Mouse (Mus musculus) liver, postnatal 0 days (tissue): ENCODE results near the gene Htra1. TPM values are rescaled to one million over a fixed set of nuclear protein-coding genes. Genes with fewer than 3 reads are reported as not detected.

ENCODE experiments used
- ATAC-seq: fragments of 200-750 bp; cut with Nextera tagmentation; 2 replicates; pipeline ENCODE4 v1.8.0; 2017; ENCODE audit warnings: mild to moderate bottlenecking, moderate library complexity
- DNase-seq: peaks from one replicate; pipeline ENCODE4 v3.0.0-alpha.2; 2016
- H3K27ac ChIP-seq: fragments of 300-500 bp; sonication (generic); 2 replicates; pipeline ENCODE4 v1.5.1; 2014; ENCODE audit warnings: antibody characterized with exemption, moderate library complexity, mild to moderate bottlenecking, low read depth
- H3K27me3 ChIP-seq: fragments of 300-500 bp; sonication (generic); 2 replicates; pipeline ENCODE4 v1.6.1; 2014; ENCODE audit warnings: low read length, control low read depth, mixed read lengths; ENCODE audit not compliant: insufficient read depth
- H3K36me3 ChIP-seq: fragments of 300-500 bp; sonication (generic); replicated peaks from 2 replicates; pipeline ENCODE4 v1.6.1; 2014; ENCODE audit warnings: mild to moderate bottlenecking, control low read depth, low read length, moderate library complexity, mixed read lengths; ENCODE audit not compliant: insufficient read depth
- H3K4me1 ChIP-seq: fragments of 300-500 bp; sonication (generic); 2 replicates; pipeline ENCODE4 v1.6.1; 2014; ENCODE audit warnings: antibody characterized with exemption, mild to moderate bottlenecking, control low read depth; ENCODE audit not compliant: insufficient read depth
- H3K4me2 ChIP-seq: fragments of 300-500 bp; sonication (generic); 2 replicates; pipeline ENCODE4 v1.6.1; 2014; ENCODE audit warnings: low read depth, mild to moderate bottlenecking, low read length, moderate library complexity, mixed read lengths
- H3K4me3 ChIP-seq: fragments of 300-500 bp; sonication (generic); 2 replicates; pipeline ENCODE4 v1.5.1; 2014; ENCODE audit warnings: low read depth, low read length
- H3K9ac ChIP-seq: fragments of 300-500 bp; sonication (generic); replicated peaks from 2 replicates; pipeline ENCODE4 v1.6.1; 2014; ENCODE audit warnings: mild to moderate bottlenecking, moderate library complexity
- H3K9me3 ChIP-seq: fragments of 300-500 bp; sonication (generic); 2 replicates; pipeline ENCODE4 v1.6.1; 2016; ENCODE audit warnings: mild to moderate bottlenecking, control low read depth, low read length, mixed read lengths
- CTCF ChIP-seq: sonication (generic); IDR thresholded peaks from 2 replicates; pipeline ENCODE4 v1.5.1; 2016; ENCODE audit warnings: antibody characterized with exemption, low read depth
- EP300 ChIP-seq: IDR thresholded peaks from 2 replicates; pipeline ENCODE4 v1.6.1; 2016; ENCODE audit warnings: antibody characterized with exemption, low read depth, mild to moderate bottlenecking
- WGBS: fragments of 180-500 bp; shearing (Covaris S2); extraction: QIAGEN DNeasy Blood & Tissue Kit; methylation state at CpG from one replicate; pipeline ENCODE4 v1.1.7; 2014; ENCODE audit not compliant: insufficient replicate concordance; 5-methylcytosine and 5-hydroxymethylcytosine counted together
- polyA plus RNA-seq: library from polyadenylated mRNA; unstranded; fragments of >200 nt; fragmentation: Nextera tagmentation; extraction: Ambion mirVana; gene quantifications from 2 replicates; pipeline ENCODE4 v1.2.1, GENCODE M21; 2015

The Htra1 gene
- polyA plus RNA-seq, 1 experiment from 2014 or later = 0.61 TPM

- WGBS = 39% methylated on average over 16 of the region's 16 CpGs
- Histone ChIP-seq H3K27ac (peak overlapping the region; percentile 24; the same call in 1 of the 2 replicates), H3K36me3 (peaks cover 16% of the 10 kb centered on the region), H3K4me1 (no peaks in the 10 kb centered on the region), H3K27me3 (no peaks in the 10 kb centered on the region), H3K4me3 (peak overlapping the region; percentile 29), H3K9ac (no peak overlapping the region), H3K4me2 (peak overlapping the region; percentile 44), H3K9me3 (no peaks in the 10 kb centered on the region)
- ATAC-seq (peak; percentile 41), DNase-seq (peak; percentile 33)
- no peak for TF ChIP-seq CTCF
- TF ChIP-seq EP300 = no peak
Measured at GRCm38 (mm10) chr7:130903505-130904074, 32.3 kb upstream of the Htra1 start.

- H3K27ac ChIP-seq = no peak overlapping the region
- 77% methylated on average over 13 of the region's 13 CpGs for WGBS
- no peak for DNase-seq
Measured at GRCm38 (mm10) chr7:130904571-130905365, 31.1 kb upstream of the Htra1 start.

GRCm38 (mm10) chr7:130910841-130911240, 25.1 kb upstream of the Htra1 start:
- no peaks in the 10 kb centered on the region for H3K27me3 ChIP-seq
- DNase-seq = no peak
- TF ChIP-seq EP300 (no peak), CTCF (no peak)

More at GRCm38 (mm10) chr7:130904571-130905365, 31.1 kb upstream of the Htra1 start:
- TF ChIP-seq EP300 (no peak), CTCF (no peak)
- no peak overlapping the region for H3K4me3 ChIP-seq
- no peaks in the 10 kb centered on the region for H3K4me1 ChIP-seq
- H3K36me3 ChIP-seq = peaks cover 13% of the 10 kb centered on the region
- ATAC-seq = peak; percentile 55
- no peak overlapping the region for H3K9ac ChIP-seq
- H3K27me3 ChIP-seq = no peaks in the 10 kb centered on the region
- no peak overlapping the region for H3K4me2 ChIP-seq
- H3K9me3 ChIP-seq = no peaks in the 10 kb centered on the region

GRCm38 (mm10) chr7:130914693-130915363, 21.1 kb upstream of the Htra1 start:
- ATAC-seq (no peak), DNase-seq (no peak)
- Histone ChIP-seq H3K4me2 (no peak overlapping the region), H3K36me3 (peaks cover 3% of the 10 kb centered on the region; the same call in 1 of the 2 replicates), H3K9me3 (no peaks in the 10 kb centered on the region), H3K4me1 (no peaks in the 10 kb centered on the region), H3K27ac (no peak overlapping the region), H3K4me3 (no peak overlapping the region), H3K27me3 (no peaks in the 10 kb centered on the region), H3K9ac (no peak overlapping the region)
- TF ChIP-seq EP300 (no peak), CTCF (peak; percentile 73)
- WGBS = 40% methylated on average over 5 of the region's 5 CpGs

More at GRCm38 (mm10) chr7:130910841-130911240, 25.1 kb upstream of the Htra1 start:
- H3K4me2 ChIP-seq = no peak overlapping the region
- H3K4me1 ChIP-seq = no peaks in the 10 kb centered on the region
- no peak for ATAC-seq
- no peak overlapping the region for H3K27ac ChIP-seq
- no peak overlapping the region for H3K9ac ChIP-seq
- no peaks in the 10 kb centered on the region for H3K9me3 ChIP-seq
- H3K4me3 ChIP-seq = no peak overlapping the region
- WGBS = 86% methylated on average over 14 of the region's 14 CpGs
- peaks cover 3% of the 10 kb centered on the region; the same call in 1 of the 2 replicates for H3K36me3 ChIP-seq

GRCm38 (mm10) chr7:130918260-130918659, 17.7 kb upstream of the Htra1 start:
- no peaks in the 10 kb centered on the region for H3K9me3 ChIP-seq
- 54% methylated on average over 2 of the region's 2 CpGs for WGBS
- H3K4me3 ChIP-seq = no peak overlapping the region
- H3K27me3 ChIP-seq = no peaks in the 10 kb centered on the region
- H3K36me3 ChIP-seq = no peaks in the 10 kb centered on the region; the same call in 1 of the 2 replicates
- H3K4me2 ChIP-seq = no peak overlapping the region
- H3K9ac ChIP-seq = no peak overlapping the region
- H3K4me1 ChIP-seq = no peaks in the 10 kb centered on the region
- DNase-seq = no peak
- no peak for ATAC-seq
- H3K27ac ChIP-seq = no peak overlapping the region
- no peak for TF ChIP-seq CTCF
- no peak for TF ChIP-seq EP300
